Mouse (Mus musculus) adrenal gland, postnatal 0 days (tissue): ENCODE results near the gene Lgr6. TPM values are rescaled to one million over a fixed set of nuclear protein-coding genes. Genes with fewer than 3 reads are reported as not detected.

Experiments
- polyA plus RNA-seq: library from polyadenylated mRNA; unstranded; fragments of >200 nt; fragmentation: Nextera tagmentation; extraction: Ambion mirVana; gene quantifications from 2 replicates; pipeline ENCODE4 v1.2.1, GENCODE M21; 2015

The Lgr6 gene
- 0.37 and 0.38 TPM in 2 replicates for polyA plus RNA-seq

DNA sequence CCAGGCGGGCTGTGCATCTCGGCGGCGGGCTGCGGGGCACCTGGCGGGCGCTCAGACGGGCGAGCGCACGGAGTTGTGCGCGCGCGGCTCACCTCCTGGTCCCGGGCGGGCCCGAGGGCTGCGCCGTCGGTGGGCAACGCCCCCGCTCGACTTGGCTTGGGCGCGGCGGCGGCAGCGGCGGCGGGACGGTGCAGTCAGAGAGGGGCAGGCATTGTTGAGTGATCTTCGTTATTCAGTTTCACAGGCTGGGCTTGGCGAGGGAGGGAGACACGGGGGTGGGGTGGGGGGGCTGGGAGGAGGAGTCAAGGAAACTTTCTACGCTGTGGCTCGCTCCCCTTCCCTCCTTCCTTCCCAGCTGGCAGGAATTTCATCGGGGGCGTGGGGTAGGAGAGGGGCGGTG lies at the start of gene Lgr6:
Gene Lgr6, minus strand, starts transcription at position 153 of the 400 bp plus-strand sequence.

DNA sequence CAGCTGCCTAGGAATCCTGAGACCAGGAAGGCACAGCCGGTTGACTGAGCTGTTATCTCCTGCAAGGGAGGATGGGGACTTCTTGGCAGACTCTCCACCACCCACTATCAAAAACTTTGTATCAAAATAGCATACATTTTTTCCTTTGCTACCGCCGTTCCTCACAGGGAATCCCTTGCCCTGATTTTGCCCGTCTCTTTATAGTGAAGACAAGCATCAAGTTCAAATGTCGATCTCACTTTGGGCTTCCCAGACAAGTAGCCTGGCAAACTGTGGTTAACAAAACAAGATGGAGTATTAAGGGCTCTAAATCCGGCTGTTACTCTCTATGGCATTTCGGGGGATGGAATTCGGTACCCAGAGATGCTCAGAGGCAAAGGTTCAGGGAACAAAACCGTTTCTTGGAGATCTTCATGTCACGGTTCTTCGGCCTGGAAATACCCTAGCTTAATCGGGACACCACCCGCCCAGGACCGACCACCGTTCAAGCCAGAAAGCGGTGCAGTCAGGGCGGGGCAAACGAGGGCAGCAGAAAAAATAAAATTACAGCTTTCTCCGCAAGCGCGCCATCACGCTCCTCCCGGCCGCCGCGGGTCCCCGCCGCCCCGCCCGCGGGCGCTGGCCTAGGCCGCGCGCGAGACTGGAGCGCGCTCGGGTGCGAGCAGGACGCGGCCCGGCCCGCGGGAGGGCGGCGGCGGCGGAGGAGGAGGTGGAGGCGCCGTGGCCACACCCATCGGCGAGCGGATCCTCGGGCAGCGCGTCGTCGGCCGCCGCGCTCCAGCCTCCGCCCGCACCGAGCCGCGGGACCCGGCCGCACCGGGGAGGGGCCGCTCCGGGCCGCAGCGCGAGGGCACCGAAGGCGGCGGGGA lies 41.2 kb upstream of the Lgr6 start, which contains the start of gene Arl8a:
Gene Arl8a, plus strand, starts transcription at position 748 of the 869 bp plus-strand sequence.

DNA sequence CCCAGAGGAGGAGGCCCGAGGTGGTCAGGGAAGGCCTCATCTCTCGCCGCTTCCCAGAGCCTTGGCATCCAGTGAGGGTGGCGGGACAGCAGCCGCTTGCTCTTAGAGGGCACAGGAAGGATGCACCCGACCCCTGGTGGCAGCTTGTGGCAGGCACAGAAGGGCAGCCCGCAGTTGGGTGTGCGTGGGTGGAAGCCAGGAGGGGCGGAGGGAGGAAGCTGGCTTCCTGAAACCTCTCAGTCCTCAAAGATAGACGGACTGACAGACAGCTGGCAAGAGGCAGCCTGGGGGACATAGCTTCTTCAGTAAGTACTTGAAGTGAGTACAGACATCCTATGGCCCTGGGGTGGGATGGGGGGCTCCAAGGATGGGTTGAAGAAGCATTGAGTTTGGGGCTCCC lies 27.4 kb upstream of the Lgr6 start, which contains the start of gene Ptpn7:
Gene Ptpn7, plus strand, starts transcription at position 228 of the 400 bp plus-strand sequence.

GRCm38 (mm10) chr1:134962053-134962803 lies 142.8 kb downstream of the Lgr6 start, which contains the start of gene Ube2t:
Ube2t (plus strand) TSS chr1:134962565.

GRCm38 (mm10) chr1:134955637-134956176 lies 149.4 kb downstream of the Lgr6 start, which contains the start of gene Ppp1r12b:
Ppp1r12b (minus strand) TSS chr1:134955942.

Other genes starting within 250 kb of the Lgr6 start
- 4.2 and 5.9 TPM in 2 replicates for gene Ppp1r12b, start 149.3 kb downstream of the Lgr6 start, polyA plus RNA-seq
- gene Ube2t, start 142.7 kb downstream of the Lgr6 start, polyA plus RNA-seq: 22.9 and 27.6 TPM in 2 replicates
- gene Ptpn7, start 27.4 kb upstream of the Lgr6 start, polyA plus RNA-seq: 0.71 and 1.9 TPM in 2 replicates
- gene Arl8a, start 41.5 kb upstream of the Lgr6 start, polyA plus RNA-seq: 66.8 and 98.3 TPM in 2 replicates
- gene Gpr37l1, start 62.4 kb upstream of the Lgr6 start, polyA plus RNA-seq: 0.91 and 1.8 TPM in 2 replicates
- 0.55 and 1.1 TPM in 2 replicates for gene Elf3, start 153.3 kb upstream of the Lgr6 start, polyA plus RNA-seq
- gene Rnpep, start 178.8 kb upstream of the Lgr6 start, polyA plus RNA-seq: 31.2 and 47.1 TPM in 2 replicates
- gene Timm17a, start 208.5 kb upstream of the Lgr6 start, polyA plus RNA-seq: 243 and 312 TPM in 2 replicates
- gene Lmod1, start 219.5 kb upstream of the Lgr6 start, polyA plus RNA-seq: 0.32 and 0.50 TPM in 2 replicates